Mouse (Mus musculus) forebrain, embryonic 14.5 days (tissue): ENCODE data around the gene Slc35f3. TPM values are rescaled to one million over a fixed set of nuclear protein-coding genes. Genes with fewer than 3 reads are reported as not detected.

Experiments
- ATAC-seq: fragments of 200-750 bp; cut with Nextera tagmentation; 2 replicates; pipeline ENCODE4 v1.8.0; 2017; ENCODE audit warnings: mild to moderate bottlenecking, moderate library complexity
- DNase-seq: peaks from one replicate; pipeline ENCODE4 v3.0.0-alpha.2; 2015; ENCODE audit warnings: low spot score
- H3K27ac ChIP-seq: fragments of 300-500 bp; sonication (generic); 2 replicates; pipeline ENCODE4 v1.5.1; 2014; ENCODE audit warnings: low read depth, mild to moderate bottlenecking, control low read depth, low read length, moderate library complexity
- H3K27me3 ChIP-seq: fragments of 300-500 bp; sonication (generic); replicated peaks from 2 replicates; pipeline ENCODE4 v1.6.1; 2014; ENCODE audit warnings: low read length, control low read depth, mixed read lengths; ENCODE audit not compliant: control insufficient read depth, insufficient read depth
- H3K36me3 ChIP-seq: fragments of 300-500 bp; sonication (generic); 2 replicates; pipeline ENCODE4 v1.6.1; 2014; ENCODE audit warnings: low read length, control low read depth; ENCODE audit not compliant: control insufficient read depth, insufficient read depth
- H3K4me1 ChIP-seq: fragments of 300-500 bp; sonication (generic); 2 replicates; pipeline ENCODE4 v1.6.1; 2014; ENCODE audit warnings: antibody characterized with exemption, low read length, control low read depth; ENCODE audit not compliant: control insufficient read depth, insufficient read depth
- H3K4me2 ChIP-seq: fragments of 300-500 bp; sonication (generic); 2 replicates; pipeline ENCODE4 v1.6.1; 2014; ENCODE audit warnings: mild to moderate bottlenecking, control low read depth, low read length
- H3K4me3 ChIP-seq: fragments of 300-500 bp; sonication (generic); 2 replicates; pipeline ENCODE4 v1.5.1; 2014; ENCODE audit warnings: low read depth, low read length, control low read depth
- H3K9ac ChIP-seq: fragments of 300-500 bp; sonication (generic); 2 replicates; pipeline ENCODE4 v1.6.1; 2014; ENCODE audit warnings: mild to moderate bottlenecking, low read length, control low read depth, moderate library complexity
- H3K9me3 ChIP-seq: fragments of 300-500 bp; sonication (generic); replicated peaks from 2 replicates; pipeline ENCODE4 v1.6.1; 2016; ENCODE audit warnings: low read length, control low read depth, mixed read lengths; ENCODE audit not compliant: control insufficient read depth
- WGBS: fragments of 180-500 bp; shearing (Covaris S2); extraction: QIAGEN DNeasy Blood & Tissue Kit; methylation state at CpG from one replicate; pipeline ENCODE4 v1.1.7; 2014; 5-methylcytosine and 5-hydroxymethylcytosine counted together
- polyA plus RNA-seq: library from polyadenylated mRNA; unstranded; fragments of >200 nt; fragmentation: Nextera tagmentation; extraction: Ambion mirVana; gene quantifications from 2 replicates; pipeline ENCODE4 v1.2.1, GENCODE M21; 2014

Slc35f3 gene
- polyA plus RNA-seq, 1 experiment from 2014 or later = 0.24 TPM

DNA sequence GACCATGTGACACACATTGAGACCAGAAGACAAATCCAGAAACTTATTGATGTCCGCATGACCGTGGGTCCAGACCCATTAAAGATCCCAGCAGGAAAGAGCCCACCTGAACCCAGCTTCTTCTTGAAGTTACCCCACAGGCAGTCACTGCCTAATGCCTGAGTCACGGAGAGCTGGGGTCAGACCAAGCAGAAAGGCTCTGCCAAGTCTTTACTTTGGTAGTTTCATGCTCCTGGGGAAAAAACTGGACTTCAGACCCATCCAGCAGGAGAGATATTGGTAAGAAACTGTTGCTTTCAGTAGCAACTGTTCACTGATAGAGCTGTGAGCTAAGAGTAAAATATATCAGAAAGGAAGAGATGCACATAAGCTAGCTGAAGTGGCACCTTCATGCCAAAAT lies 73.5 kb downstream of the Slc35f3 start:
- Histone ChIP-seq H3K9me3 (no peaks in the 10 kb centered on the region), H3K36me3 (no peaks in the 10 kb centered on the region), H3K4me3 (no peak overlapping the region), H3K4me1 (no peaks in the 10 kb centered on the region), H3K4me2 (no peak overlapping the region), H3K27ac (no peak overlapping the region), H3K27me3 (no peaks in the 10 kb centered on the region), H3K9ac (no peak overlapping the region)
- ATAC-seq (no peak), DNase-seq (no peak)
- WGBS = 84% methylated on average over 3 of the region's 3 CpGs

DNA sequence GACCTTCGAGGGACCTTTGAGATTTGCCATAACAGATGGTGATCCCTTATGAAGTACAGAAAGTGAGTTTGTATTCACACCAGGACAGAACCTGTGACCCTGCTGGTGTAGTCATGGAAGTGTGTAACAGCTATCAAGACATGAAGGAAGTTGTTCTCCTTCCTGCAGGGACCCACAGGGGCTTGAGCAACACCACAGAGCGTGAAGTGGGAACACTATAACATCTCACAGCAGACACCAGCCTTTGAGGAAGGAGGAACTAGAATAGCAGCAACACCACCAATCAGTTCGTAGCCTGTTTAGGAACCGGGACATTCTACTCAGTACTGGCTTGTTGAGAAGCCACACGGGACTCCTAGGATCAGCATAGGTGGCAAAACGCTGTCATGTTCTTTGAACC lies 81.2 kb downstream of the Slc35f3 start:
- no peaks in the 10 kb centered on the region for H3K27me3 ChIP-seq
- DNase-seq (no peak), ATAC-seq (no peak)
- H3K36me3 ChIP-seq = no peaks in the 10 kb centered on the region
- H3K9ac ChIP-seq = no peak overlapping the region
- H3K4me1 ChIP-seq = no peaks in the 10 kb centered on the region
- H3K4me2 ChIP-seq = no peak overlapping the region
- no peaks in the 10 kb centered on the region for H3K9me3 ChIP-seq
- 89% methylated on average over 6 of the region's 6 CpGs for WGBS
- no peak overlapping the region for H3K27ac ChIP-seq
- no peak overlapping the region for H3K4me3 ChIP-seq

DNA sequence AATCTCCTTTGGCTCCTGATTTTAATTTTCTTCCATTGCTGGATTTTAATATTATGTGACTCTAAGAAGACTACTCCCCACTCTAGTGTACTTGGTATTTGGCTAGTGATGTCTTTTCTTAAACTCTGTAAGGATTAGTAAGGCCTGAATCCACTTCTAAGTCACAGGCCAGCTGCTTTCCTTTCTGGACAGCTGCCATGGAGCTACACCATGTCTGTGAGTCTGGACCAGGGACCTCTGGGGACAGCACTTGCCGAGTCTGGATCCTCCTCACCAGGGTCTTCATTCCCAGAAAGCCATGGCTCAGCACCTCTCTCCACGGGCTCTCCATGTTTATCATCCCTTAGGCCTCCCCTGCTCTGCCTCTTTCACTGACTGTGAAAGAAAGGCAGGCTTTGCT lies 81.8 kb downstream of the Slc35f3 start:
- Histone ChIP-seq H3K36me3 (no peaks in the 10 kb centered on the region), H3K4me3 (no peak overlapping the region), H3K27me3 (no peaks in the 10 kb centered on the region), H3K9me3 (no peaks in the 10 kb centered on the region), H3K27ac (no peak overlapping the region), H3K9ac (no peak overlapping the region), H3K4me2 (no peak overlapping the region), H3K4me1 (no peaks in the 10 kb centered on the region)
- 49% methylated on average over 2 of the region's 2 CpGs for WGBS
- no peak for ATAC-seq
- DNase-seq = peak; percentile 44

DNA sequence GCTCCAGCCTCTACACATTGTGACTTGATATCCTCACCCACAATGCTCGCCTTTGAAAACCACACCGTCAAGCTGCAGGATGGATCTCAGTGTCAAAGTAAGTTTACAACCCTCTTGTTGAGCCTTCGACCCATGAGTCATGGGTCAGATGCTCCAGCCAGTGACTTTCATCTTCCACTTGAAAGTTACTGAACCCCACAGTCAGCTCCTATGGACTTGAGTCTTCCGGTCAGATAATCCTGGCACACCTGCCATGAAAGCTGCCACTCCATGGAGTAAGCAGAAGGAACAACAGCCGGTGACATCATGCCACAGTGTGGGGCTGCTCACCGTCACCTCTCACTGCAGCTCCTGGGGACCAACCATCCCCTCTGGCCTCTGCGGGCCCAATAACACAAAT lies 82.9 kb downstream of the Slc35f3 start:
- ATAC-seq = no peak
- Histone ChIP-seq H3K9ac (no peak overlapping the region), H3K4me1 (no peaks in the 10 kb centered on the region), H3K36me3 (no peaks in the 10 kb centered on the region), H3K27ac (no peak overlapping the region), H3K27me3 (no peaks in the 10 kb centered on the region), H3K4me3 (no peak overlapping the region), H3K9me3 (no peaks in the 10 kb centered on the region), H3K4me2 (no peak overlapping the region)
- DNase-seq = no peak
- 86% methylated on average over 7 of the region's 7 CpGs for WGBS

DNA sequence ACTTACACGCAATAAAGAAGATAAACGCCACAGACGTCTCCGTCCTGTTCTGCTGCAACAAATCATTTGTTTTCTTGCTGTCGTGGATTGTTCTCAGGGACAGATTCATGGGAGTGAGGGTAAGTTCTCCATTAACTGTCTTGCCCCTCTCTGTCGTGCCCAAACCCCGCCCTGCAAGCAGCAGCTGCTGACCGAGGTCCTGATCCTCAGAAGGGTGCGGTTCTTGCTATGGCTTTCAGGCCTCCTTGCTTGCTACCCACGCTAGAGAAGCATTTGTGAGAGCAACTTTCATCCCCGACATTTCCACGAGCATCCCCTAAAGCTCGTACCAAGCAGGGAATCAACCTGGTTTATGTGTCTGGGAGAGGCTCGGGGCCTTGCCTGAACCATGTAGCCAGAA lies 83.9 kb downstream of the Slc35f3 start:
- Histone ChIP-seq H3K36me3 (no peaks in the 10 kb centered on the region), H3K9ac (no peak overlapping the region), H3K4me2 (no peak overlapping the region), H3K27ac (no peak overlapping the region), H3K4me1 (no peaks in the 10 kb centered on the region), H3K4me3 (no peak overlapping the region), H3K27me3 (no peaks in the 10 kb centered on the region), H3K9me3 (no peaks in the 10 kb centered on the region)
- WGBS = 44% methylated on average over 14 of the region's 14 CpGs
- ATAC-seq (no peak), DNase-seq (no peak)

DNA sequence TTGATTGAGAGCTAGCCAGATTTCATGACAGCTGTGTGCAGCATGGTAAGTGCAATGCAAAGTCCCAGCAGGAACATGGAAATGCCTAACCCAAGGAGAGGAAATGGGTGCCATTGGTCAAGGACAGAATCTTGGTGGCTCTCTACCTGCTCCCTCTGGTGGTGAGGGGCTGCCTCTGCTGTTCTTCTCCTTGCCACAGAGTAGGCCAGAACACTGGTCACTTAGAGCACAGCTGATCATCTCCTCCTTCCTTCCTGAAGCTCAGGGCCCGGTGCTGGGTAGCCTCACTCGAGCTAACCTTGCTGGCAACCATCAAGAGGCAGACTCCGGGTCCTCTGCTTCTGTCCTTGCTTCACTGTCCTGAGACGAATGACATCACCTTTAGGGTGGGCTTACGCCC lies 84.4 kb downstream of the Slc35f3 start:
- no peaks in the 10 kb centered on the region for H3K27me3 ChIP-seq
- H3K4me2 ChIP-seq = no peak overlapping the region
- H3K4me1 ChIP-seq = no peaks in the 10 kb centered on the region
- H3K36me3 ChIP-seq = no peaks in the 10 kb centered on the region
- 70% methylated on average over 5 of the region's 5 CpGs for WGBS
- H3K4me3 ChIP-seq = no peak overlapping the region
- no peak overlapping the region for H3K27ac ChIP-seq
- peak; percentile 45 for DNase-seq
- no peak for ATAC-seq
- H3K9me3 ChIP-seq = no peaks in the 10 kb centered on the region
- no peak overlapping the region for H3K9ac ChIP-seq

DNA sequence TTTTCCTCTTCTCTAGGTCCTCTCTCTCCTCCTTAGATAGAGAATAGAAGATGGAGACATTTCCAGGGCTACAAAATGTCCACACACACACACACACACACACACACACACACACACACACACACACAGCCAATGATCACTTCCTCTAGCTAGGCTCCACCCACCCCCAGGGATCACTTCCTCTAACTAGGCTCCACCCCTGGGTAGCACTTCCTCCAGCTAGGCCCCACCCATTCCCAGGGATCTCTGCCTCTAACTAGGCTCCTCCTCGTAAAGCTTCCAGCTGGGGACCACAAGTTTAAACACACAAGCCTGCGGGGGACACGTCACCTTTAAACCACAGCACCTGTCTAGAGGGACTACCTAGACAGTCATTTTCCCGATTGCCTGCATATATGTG lies 89.2 kb downstream of the Slc35f3 start:
- WGBS = 87% methylated on average over 4 of the region's 4 CpGs
- Histone ChIP-seq H3K4me1 (no peaks in the 10 kb centered on the region), H3K4me3 (no peak overlapping the region), H3K9me3 (no peaks in the 10 kb centered on the region), H3K27ac (no peak overlapping the region), H3K36me3 (no peaks in the 10 kb centered on the region), H3K9ac (no peak overlapping the region), H3K4me2 (no peak overlapping the region), H3K27me3 (no peaks in the 10 kb centered on the region)
- no peak for DNase-seq
- no peak for ATAC-seq

DNA sequence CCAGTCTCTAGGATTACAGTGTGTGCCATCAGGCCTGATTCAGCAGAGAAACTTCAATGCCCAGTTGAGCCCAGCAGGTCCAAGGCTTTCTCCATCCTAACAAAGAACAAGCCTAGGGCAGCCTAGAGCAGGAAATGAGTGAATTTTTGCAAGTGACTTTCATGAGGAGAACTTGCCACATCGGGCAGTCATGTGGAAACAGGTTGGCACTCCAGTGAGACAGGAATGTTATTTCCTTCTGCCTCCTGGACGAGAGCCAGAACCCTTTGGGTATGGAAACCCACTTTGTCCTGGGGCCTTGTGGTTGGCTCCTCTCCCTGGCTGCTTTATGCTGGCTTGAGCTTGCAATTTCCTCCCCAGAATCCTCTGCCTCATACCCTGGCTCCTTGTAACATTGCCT lies 93.2 kb downstream of the Slc35f3 start:
- H3K9ac ChIP-seq = no peak overlapping the region
- H3K36me3 ChIP-seq = no peaks in the 10 kb centered on the region
- ATAC-seq = peak; percentile 40; the same call in 1 of the 2 replicates
- peak; percentile 68 for DNase-seq
- H3K4me2 ChIP-seq = no peak overlapping the region
- 0 out of 2 replicates have a peak, but pooled peaks cover 3% of the 10 kb centered on the region for H3K4me1 ChIP-seq
- no peaks in the 10 kb centered on the region for H3K9me3 ChIP-seq
- WGBS = 52% methylated on average over 2 of the region's 2 CpGs
- H3K27ac ChIP-seq = no peak overlapping the region
- no peaks in the 10 kb centered on the region for H3K27me3 ChIP-seq
- no peak overlapping the region for H3K4me3 ChIP-seq

DNA sequence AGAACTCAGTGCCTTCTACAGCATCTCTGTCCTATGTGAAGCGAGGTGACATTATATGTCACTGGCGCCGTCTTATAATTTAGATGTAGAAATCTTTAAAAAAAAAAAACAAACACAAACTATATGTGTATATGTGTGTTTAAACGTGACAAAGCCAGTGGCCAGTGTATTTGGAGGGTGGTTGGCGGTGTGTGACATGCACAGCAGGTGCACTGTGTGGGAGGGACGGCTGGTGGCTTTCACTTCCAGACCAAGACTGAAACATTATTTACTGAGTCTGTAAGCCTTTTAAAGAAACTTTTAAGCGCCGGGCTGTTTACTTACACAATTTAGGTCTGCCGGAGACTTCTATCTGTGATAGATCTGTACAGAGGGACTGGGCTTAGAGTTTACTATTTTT lies 97.0 kb downstream of the Slc35f3 start:
- Histone ChIP-seq H3K27ac (no peak overlapping the region), H3K36me3 (no peaks in the 10 kb centered on the region), H3K27me3 (no peaks in the 10 kb centered on the region), H3K4me1 (0 out of 2 replicates have a peak, but pooled peaks cover 3% of the 10 kb centered on the region), H3K9ac (no peak overlapping the region), H3K4me3 (no peak overlapping the region), H3K9me3 (no peaks in the 10 kb centered on the region), H3K4me2 (no peak overlapping the region)
- 73% methylated on average over 9 of the region's 9 CpGs for WGBS
- ATAC-seq = no peak
- DNase-seq = no peak
